Mouse (Mus musculus): Measurements from ENCODE around the gene Ybx2.

Gene Ybx2

DNA sequence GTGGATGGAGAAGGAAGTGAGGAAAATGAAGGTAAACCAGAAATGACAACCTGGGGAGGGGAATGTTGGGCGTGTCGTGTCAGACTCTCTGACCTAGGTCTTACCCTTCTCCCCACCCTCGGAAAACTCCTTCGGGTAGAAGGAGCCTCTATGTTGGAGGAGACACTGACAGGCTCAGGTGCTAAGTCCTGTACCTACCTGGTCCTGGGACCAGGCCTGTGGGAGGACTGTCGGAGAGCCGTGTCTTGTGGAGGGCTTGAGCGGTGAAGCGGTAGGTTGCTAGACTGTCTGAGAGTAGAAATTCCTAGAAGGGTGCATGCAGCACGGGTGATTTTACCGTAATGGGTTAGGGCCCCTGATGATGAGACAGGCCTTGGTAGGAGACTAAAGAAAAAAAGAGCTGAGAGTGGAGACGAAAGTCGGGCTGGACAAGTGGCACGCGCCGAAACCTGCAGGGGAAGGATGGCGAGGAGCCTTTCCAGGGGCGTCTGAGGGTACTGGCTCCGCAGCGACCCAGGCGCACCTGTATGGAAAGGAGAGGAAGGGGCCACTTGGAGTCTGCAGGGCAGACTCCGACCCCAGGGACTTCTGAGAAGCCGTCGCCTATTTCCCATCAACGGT lies 29.2 kb downstream of the Ybx2 start, which contains the start of gene Cldn7:
Cldn7 (plus strand) TSS at position 130 of the 621 bp plus-strand sequence.
- no peak for DNase-seq (ENCODE audit: low spot score)

DNA sequence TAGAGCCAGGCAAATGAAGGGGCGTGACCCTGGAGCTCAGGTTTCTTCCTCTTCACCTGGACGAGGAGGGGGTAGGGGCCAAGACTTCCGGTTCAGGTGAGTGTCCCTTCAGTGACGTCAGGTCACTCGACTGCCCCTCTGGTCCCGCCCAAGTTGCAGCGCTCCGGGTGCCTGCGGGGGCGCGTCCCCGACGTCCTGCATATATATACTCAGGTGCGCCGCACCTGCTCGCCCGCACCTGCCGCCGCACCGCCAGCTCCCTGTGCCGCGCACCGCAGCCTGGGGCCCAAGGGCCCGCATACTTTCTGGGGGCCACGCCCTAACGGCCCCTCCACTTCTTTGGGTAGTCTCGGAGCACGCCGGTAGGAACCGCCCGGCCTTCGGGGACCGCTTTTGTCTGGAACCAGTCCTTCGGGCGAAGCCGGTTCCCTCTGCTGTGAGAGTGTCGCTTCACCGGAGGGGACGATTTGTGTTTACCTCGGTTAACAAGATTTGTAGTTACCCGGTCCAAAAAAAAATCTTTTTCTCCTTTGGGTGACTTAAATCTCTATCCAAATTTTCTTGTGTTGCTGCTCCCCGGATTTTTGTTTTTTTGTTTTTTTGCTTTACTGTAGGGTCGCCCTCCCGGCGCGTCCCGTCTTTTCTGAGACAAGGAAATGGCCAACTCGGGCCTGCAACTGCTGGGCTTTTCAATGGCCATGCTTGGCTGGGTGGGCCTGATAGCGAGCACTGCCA lies 29.8 kb downstream of the Ybx2 start:
- no peak for DNase-seq (ENCODE audit: low spot score)

DNA sequence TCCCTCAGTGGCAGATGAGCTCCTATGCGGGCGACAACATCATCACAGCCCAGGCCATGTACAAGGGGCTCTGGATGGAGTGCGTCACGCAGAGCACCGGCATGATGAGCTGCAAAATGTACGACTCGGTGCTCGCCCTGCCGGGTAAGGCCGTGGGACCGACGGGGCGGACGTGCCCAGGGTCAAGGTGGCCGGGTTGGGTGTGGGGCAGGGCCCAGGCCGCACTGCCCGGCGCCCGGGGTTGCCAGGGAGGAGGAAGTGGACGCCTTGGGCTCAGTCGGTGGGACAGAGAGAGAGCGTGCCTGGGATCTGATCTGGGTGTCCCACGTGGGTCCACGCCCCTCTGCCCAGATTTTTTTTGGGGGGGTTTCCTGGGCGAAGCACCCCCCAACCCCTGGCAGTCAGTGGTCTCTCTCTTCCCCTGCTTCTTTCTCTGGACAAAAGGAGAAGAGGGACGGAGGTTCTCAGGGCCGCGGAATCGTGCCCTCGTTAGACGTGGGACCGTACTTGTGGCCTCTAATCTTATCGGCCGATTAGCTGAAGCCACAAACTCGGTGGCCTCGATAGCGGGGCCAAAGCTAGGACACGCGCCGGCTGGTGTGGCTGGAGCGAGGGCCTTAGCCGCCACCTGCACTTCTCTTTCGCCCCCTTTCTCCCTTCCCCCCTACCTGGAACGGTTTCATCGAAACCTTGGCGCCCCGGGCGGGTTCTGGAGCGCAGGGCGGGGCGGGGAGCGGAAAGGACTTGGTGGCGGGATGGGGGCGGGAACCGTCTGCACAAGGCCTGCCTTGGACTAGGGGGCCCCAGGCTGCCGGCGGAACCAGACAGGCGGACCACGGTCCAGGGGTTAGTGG lies 30.6 kb downstream of the Ybx2 start:
- DNase-seq (ENCODE audit: low spot score), result no peak

- no peak for DNase-seq (ENCODE audit: low spot score)
Measured at GRCm38 (mm10) chr11:69966860-69967517, 31.4 kb downstream of the Ybx2 start.

GRCm38 (mm10) chr11:69968793-69969192 lies 33.2 kb downstream of the Ybx2 start:
- no peak for DNase-seq (ENCODE audit: low spot score)

GRCm38 (mm10) chr11:69970222-69970621 lies 34.6 kb downstream of the Ybx2 start:
- no peak for DNase-seq (ENCODE audit: low spot score)

- DNase-seq (ENCODE audit: low spot score), result no peak
Measured at GRCm38 (mm10) chr11:69970775-69971174, 35.2 kb downstream of the Ybx2 start.

DNA sequence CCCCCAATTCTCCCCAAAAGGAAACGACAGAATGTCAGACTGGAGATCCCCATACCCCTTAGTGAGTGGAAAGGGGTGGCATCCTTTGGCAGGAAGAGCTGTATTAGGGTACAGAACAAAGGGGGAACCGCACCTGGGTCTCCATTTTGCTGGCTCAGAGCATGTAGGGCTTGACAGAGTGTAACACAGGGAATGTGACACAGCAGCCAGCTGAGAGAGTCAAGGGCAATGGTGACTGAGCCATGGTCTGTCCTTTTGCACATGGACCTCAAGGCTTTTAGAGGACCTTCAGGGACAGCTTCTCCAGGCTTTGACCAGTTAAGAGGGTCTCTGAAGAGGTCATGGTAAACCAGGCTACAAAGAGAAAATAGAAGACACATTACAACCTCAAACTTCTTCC lies 39.3 kb downstream of the Ybx2 start:
- no peak for DNase-seq (ENCODE audit: low spot score)

DNA sequence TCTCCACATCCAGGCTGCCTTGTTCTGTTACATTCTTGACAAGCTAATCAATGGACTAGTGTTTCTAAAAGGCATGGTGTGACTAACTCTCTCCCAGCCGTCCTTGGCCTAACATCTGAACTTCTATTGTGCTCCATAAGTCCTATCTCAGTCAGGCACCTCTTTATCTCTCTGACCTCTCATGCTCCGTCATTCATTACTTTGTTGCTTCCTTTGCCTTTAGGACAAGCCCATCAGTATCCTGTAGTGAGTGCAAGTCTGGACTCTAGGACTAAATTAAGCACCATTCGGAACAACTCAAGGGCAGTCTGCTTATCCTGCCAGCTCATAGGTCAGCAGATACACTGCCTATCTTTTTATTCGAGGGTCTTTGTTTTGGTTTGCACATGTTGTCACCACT lies 40.7 kb downstream of the Ybx2 start:
- DNase-seq (ENCODE audit: low spot score), result no peak

DNA sequence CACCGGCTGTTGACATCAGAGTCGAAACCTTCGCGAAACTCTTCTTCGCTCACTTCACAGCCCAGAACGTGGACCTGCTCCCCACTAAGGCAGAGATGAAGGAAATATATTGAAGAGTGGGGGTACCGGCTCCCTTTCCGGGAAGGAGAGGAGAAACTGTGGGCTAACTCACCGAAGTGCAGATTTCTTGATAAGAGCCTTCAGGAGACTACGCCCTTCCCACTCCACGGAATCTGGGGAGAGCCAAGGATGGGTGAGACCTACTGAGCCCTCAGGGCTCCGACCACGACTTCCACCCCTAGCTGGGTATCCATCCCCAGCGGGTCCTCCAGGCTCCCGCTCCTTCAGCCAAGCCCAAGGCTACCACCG lies 44.2 kb downstream of the Ybx2 start:
- no peak for DNase-seq (ENCODE audit: low spot score)

- DNase-seq (ENCODE audit: low spot score), result peak; percentile 97
Measured at GRCm38 (mm10) chr11:69980196-69981140, 44.9 kb downstream of the Ybx2 start.

DNA sequence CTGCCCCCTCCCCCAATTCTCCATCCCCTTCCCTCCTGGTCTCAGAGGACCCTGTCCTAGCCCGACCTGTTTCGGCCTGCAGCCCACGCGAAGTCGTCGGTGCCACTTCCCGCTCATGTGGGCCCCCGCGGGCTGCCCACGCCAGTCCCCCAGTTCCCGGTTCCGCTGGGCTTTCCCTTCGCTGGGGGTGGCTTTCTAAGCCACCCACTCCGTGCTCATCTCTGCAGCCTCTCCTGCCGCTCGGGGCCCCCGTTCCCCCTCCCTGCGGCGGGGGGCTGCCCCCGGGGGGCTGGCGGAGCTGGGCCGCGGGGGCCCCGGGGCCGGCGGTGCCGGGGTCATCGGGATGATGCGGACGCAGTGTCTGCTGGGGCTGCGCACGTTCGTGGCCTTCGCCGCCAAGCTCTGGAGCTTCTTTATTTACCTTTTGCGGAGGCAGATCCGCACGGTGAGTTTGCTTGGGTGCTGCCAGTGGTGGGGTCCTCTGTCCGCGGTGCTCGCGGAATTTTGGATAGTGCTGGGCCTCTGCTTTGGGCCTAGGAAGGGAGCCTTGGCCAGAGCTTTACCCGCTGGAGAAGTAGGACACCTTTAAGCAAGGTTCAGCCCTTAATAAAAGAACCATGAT lies 45.7 kb downstream of the Ybx2 start, which contains the start of gene Ctdnep1:
Ctdnep1 (plus strand) TSS at position 16 of the 622 bp plus-strand sequence.
- no peak for DNase-seq (ENCODE audit: low spot score)

DNA sequence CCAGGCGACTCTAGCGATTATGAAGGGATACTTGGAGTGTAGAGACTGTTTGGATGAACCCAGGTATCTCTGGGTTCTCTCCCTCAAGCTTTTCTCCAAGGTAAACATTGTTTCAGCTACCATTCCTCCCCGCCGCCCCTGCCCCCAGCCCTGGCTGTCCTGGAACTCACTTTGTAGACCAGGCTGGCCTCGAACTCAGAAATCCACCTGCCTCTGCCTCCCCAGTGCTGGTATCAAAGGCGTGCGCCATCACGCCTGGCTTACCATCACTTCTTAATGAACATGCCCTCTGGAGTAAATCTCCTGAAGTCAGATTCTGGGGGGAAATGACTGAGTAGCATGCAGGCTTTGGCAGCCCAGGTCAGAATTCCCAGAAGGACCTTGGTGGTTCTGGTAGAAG lies 46.6 kb downstream of the Ybx2 start, which contains the start of gene Elp5:
Elp5 (minus strand) TSS at position 293 of the 400 bp plus-strand sequence.
- DNase-seq (ENCODE audit: low spot score), result no peak

DNA sequence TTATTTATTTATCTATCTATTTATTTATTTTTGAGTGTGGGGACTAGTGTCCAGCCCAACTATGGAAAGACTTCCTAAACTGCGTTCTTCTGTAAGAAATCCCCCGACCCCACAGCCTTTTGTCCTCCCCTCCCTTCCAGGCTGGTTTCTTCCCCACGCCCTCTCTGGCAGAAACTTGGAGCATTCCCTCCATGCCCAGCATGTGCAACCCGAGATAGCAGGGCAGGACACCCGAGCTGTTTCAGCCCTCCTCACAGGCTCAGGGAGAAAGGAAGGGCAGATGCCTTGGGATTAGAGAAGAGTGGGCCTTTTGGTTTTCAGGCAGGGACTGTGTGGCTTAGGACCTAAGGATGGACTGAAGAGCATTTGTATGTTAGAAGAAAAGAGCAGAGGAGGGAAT lies 47.3 kb downstream of the Ybx2 start:
- DNase-seq (ENCODE audit: low spot score), result no peak

GRCm38 (mm10) chr11:69983377-69983776 lies 47.8 kb downstream of the Ybx2 start:
- no peak for DNase-seq (ENCODE audit: low spot score)

- DNase-seq (ENCODE audit: low spot score), result no peak
Measured at GRCm38 (mm10) chr11:69984431-69984830, 48.8 kb downstream of the Ybx2 start.

DNA sequence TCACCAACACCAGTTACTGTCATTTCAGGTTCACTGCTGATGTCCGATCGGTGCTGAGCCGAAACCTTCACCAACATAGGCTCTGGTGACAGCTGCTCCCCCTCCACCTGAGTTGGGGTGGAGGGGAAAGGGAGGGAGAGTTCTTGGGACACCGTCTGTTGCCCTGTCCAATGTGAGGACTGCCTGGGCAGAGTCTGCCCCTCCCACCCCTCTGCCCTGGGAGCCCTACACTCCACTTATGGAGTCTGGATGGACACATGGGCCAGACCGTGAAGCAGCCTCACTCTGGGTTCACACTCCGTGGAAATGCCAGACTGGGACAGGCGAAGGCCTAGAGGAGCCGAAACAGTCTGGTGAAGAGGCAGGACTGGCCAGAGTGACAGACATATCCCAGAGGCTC lies 54.4 kb downstream of the Ybx2 start:
- no peak for DNase-seq (ENCODE audit: low spot score)
